Mouse (Mus musculus) inflammation-experienced regulatory T-cells, adult 6 months (primary cell): ENCODE data around the gene Nxpe4. TPM values are rescaled to one million over a fixed set of nuclear protein-coding genes. Genes with fewer than 3 reads are reported as not detected.
"Not testable (repeated sequence)": the region's sequence is repeated elsewhere in the genome, so short reads cannot be mapped to it uniquely, and the experiment has no call there.

Experiments
- ATAC-seq: one replicate; pipeline ENCODE4 v1.8.0; 2017
- polyA plus RNA-seq, 3 experiments: library from polyadenylated mRNA; unstranded; fragments of 100-300 nt; shearing (Covaris generic); gene quantifications; one replicate each; pipeline ENCODE4 v1.2.1; 2017

Nxpe4 gene
- 1 to 10 TPM in 1 of 3 experiments, not detected in 2; 3.0 TPM for polyA plus RNA-seq

- ATAC-seq: no peak
These were observed at the start of gene Nxpe4 for GRCm38 (mm10) chr9:48161505-48162192. Gene Nxpe4 (plus strand): TSS chr9:48162023.

- no peak for ATAC-seq
These were observed 35.0 kb upstream of the Nxpe4 start for GRCm38 (mm10) chr9:48126815-48127214.

- no peak for ATAC-seq
These were observed 24.3 kb upstream of the Nxpe4 start for GRCm38 (mm10) chr9:48137507-48137906.

GRCm38 (mm10) chr9:48140485-48141411 lies 21.1 kb upstream of the Nxpe4 start:
- no peak for ATAC-seq

- ATAC-seq: no peak
These were observed 19.2 kb upstream of the Nxpe4 start for GRCm38 (mm10) chr9:48142646-48143045.

GRCm38 (mm10) chr9:48146761-48147160 lies 15.1 kb upstream of the Nxpe4 start:
- no peak for ATAC-seq

- not testable (repeated sequence) for ATAC-seq
These were observed 4.7 kb downstream of the Nxpe4 start for GRCm38 (mm10) chr9:48166531-48166930.

- ATAC-seq: no peak
These were observed 14.9 kb downstream of the Nxpe4 start for GRCm38 (mm10) chr9:48176764-48177163.

GRCm38 (mm10) chr9:48181300-48181699 lies 19.5 kb downstream of the Nxpe4 start:
- no peak for ATAC-seq

GRCm38 (mm10) chr9:48182718-48183414 lies 21.0 kb downstream of the Nxpe4 start:
- no peak for ATAC-seq

- no peak for ATAC-seq
These were observed 22.5 kb downstream of the Nxpe4 start for GRCm38 (mm10) chr9:48184319-48184718.

GRCm38 (mm10) chr9:48188854-48189253 lies 27.0 kb downstream of the Nxpe4 start:
- ATAC-seq: no peak

GRCm38 (mm10) chr9:48197458-48197884 lies 35.6 kb downstream of the Nxpe4 start:
- ATAC-seq: no peak

- no peak for ATAC-seq
These were observed 49.1 kb downstream of the Nxpe4 start for GRCm38 (mm10) chr9:48210970-48211369.

GRCm38 (mm10) chr9:48211912-48212311 lies 50.1 kb downstream of the Nxpe4 start:
- ATAC-seq: no peak

GRCm38 (mm10) chr9:48214751-48215150 lies 52.9 kb downstream of the Nxpe4 start:
- ATAC-seq: no peak

- ATAC-seq: no peak
These were observed 54.5 kb downstream of the Nxpe4 start for GRCm38 (mm10) chr9:48216091-48217001.

GRCm38 (mm10) chr9:48230706-48231105 lies 68.9 kb downstream of the Nxpe4 start:
- no peak for ATAC-seq

- no peak for ATAC-seq
These were observed 74.6 kb downstream of the Nxpe4 start for GRCm38 (mm10) chr9:48236455-48236854.

- ATAC-seq: no peak
These were observed 76.4 kb downstream of the Nxpe4 start for GRCm38 (mm10) chr9:48238153-48238755.

- no peak for ATAC-seq
These were observed 77.6 kb downstream of the Nxpe4 start for GRCm38 (mm10) chr9:48239461-48239860.
